Mouse (Mus musculus) stomach, embryonic 14.5 days (tissue): ENCODE measurements at regions not wholly inside any gene's neighbourhood (a gene's known extent, or its start where the extent isn't known, plus 50 kb on each side); places are given as distances from the start of the nearest gene placed in this dataset.

Source experiments
- ATAC-seq: fragments of 200-750 bp; cut with Nextera tagmentation; 2 replicates; pipeline ENCODE4 v1.8.0; 2017; ENCODE audit warnings: low read depth, moderate TSS enrichment; ENCODE audit not compliant: insufficient number of reproducible peaks, insufficient read depth, low FRiP score
- H3K27ac ChIP-seq: fragments of 300-500 bp; sonication (generic); 2 replicates; pipeline ENCODE4 v1.5.1; 2014; ENCODE audit warnings: mild to moderate bottlenecking, low read length, moderate library complexity, mixed read lengths
- H3K27me3 ChIP-seq: fragments of 300-500 bp; sonication (generic); 2 replicates; pipeline ENCODE4 v1.6.1; 2014; ENCODE audit warnings: low read length, control low read depth, mixed read lengths; ENCODE audit not compliant: control insufficient read depth, insufficient read depth
- H3K36me3 ChIP-seq: fragments of 300-500 bp; sonication (generic); 2 replicates; pipeline ENCODE4 v1.6.1; 2014; ENCODE audit warnings: mild to moderate bottlenecking, control low read depth, low read length, moderate library complexity, mixed read lengths; ENCODE audit not compliant: control insufficient read depth, insufficient read depth
- H3K4me1 ChIP-seq: fragments of 300-500 bp; sonication (generic); 2 replicates; pipeline ENCODE4 v1.6.1; 2014; ENCODE audit warnings: low read length, control low read depth, mixed read lengths; ENCODE audit not compliant: control insufficient read depth, insufficient read depth
- H3K4me2 ChIP-seq: fragments of 300-500 bp; sonication (generic); replicated peaks from 2 replicates; pipeline ENCODE4 v1.6.1; 2014; ENCODE audit warnings: low read depth, low read length, control low read depth
- H3K4me3 ChIP-seq: fragments of 300-500 bp; sonication (generic); 2 replicates; pipeline ENCODE4 v1.5.1; 2014; ENCODE audit warnings: low read depth, low read length, control low read depth
- H3K9ac ChIP-seq: fragments of 300-500 bp; sonication (generic); replicated peaks from 2 replicates; pipeline ENCODE4 v1.6.1; 2014; ENCODE audit warnings: low read depth, mild to moderate bottlenecking, control low read depth, low read length, moderate library complexity, mixed read lengths
- H3K9me3 ChIP-seq: fragments of 300-500 bp; sonication (generic); 2 replicates; pipeline ENCODE4 v1.6.1; 2016; ENCODE audit warnings: low read depth, low read length, control low read depth; ENCODE audit not compliant: control insufficient read depth
- WGBS: fragments of 180-500 bp; shearing (Covaris S2); extraction: QIAGEN DNeasy Blood & Tissue Kit; methylation state at CpG from one replicate; pipeline ENCODE4 v1.1.7; 2014; 5-methylcytosine and 5-hydroxymethylcytosine counted together

- no peak overlapping the region for H3K4me3 ChIP-seq
- ATAC-seq: no peak
- H3K9me3 ChIP-seq: no peaks in the 10 kb centered on the region
- H3K4me1 ChIP-seq: no peaks in the 10 kb centered on the region
- no peak overlapping the region for H3K27ac ChIP-seq
- no peaks in the 10 kb centered on the region for H3K36me3 ChIP-seq
- no peak overlapping the region for H3K9ac ChIP-seq
- H3K27me3 ChIP-seq: no peaks in the 10 kb centered on the region
- no peak overlapping the region for H3K4me2 ChIP-seq
- WGBS: 85% methylated on average over 6 of the region's 6 CpGs
These were observed 155.0 kb downstream of the Dhx15 start for GRCm38 (mm10) chr5:52035339-52035738.

GRCm38 (mm10) chr5:52027478-52027877 lies 162.8 kb downstream of the Dhx15 start:
- ATAC-seq: no peak
- Histone ChIP-seq H3K27ac (no peak overlapping the region), H3K4me2 (no peak overlapping the region), H3K27me3 (no peaks in the 10 kb centered on the region), H3K9ac (no peak overlapping the region), H3K4me3 (no peak overlapping the region), H3K36me3 (no peaks in the 10 kb centered on the region), H3K4me1 (no peaks in the 10 kb centered on the region), H3K9me3 (no peaks in the 10 kb centered on the region)
- WGBS: 87% methylated on average over 4 of the region's 4 CpGs

GRCm38 (mm10) chr5:52026148-52026547 lies 164.2 kb downstream of the Dhx15 start:
- no peak overlapping the region for H3K9ac ChIP-seq
- no peak overlapping the region for H3K4me2 ChIP-seq
- ATAC-seq: no peak
- H3K36me3 ChIP-seq: no peaks in the 10 kb centered on the region
- no peak overlapping the region for H3K4me3 ChIP-seq
- no peak overlapping the region for H3K27ac ChIP-seq
- H3K4me1 ChIP-seq: no peaks in the 10 kb centered on the region
- WGBS: 65% methylated on average over 3 of the region's 3 CpGs
- no peaks in the 10 kb centered on the region for H3K27me3 ChIP-seq
- no peaks in the 10 kb centered on the region for H3K9me3 ChIP-seq

- Histone ChIP-seq H3K36me3 (no peaks in the 10 kb centered on the region), H3K4me2 (no peak overlapping the region), H3K4me3 (no peak overlapping the region), H3K9me3 (no peaks in the 10 kb centered on the region), H3K9ac (no peak overlapping the region), H3K4me1 (no peaks in the 10 kb centered on the region), H3K27me3 (no peaks in the 10 kb centered on the region), H3K27ac (no peak overlapping the region)
- no peak for ATAC-seq
- 86% methylated on average over 9 of the region's 9 CpGs for WGBS
These were observed 167.1 kb downstream of the Dhx15 start for GRCm38 (mm10) chr5:52023212-52023611.

- ATAC-seq: no peak
- Histone ChIP-seq H3K27ac (no peak overlapping the region), H3K9ac (no peak overlapping the region), H3K4me2 (no peak overlapping the region), H3K4me1 (no peaks in the 10 kb centered on the region), H3K9me3 (no peaks in the 10 kb centered on the region), H3K36me3 (no peaks in the 10 kb centered on the region), H3K4me3 (no peak overlapping the region), H3K27me3 (no peaks in the 10 kb centered on the region)
- 83% methylated on average over 3 of the region's 3 CpGs for whole genome bisulfite sequencing
These were observed 173.3 kb downstream of the Dhx15 start for GRCm38 (mm10) chr5:52016992-52017391.

GRCm38 (mm10) chr5:52015786-52016185 lies 174.5 kb downstream of the Dhx15 start:
- H3K4me3 ChIP-seq: no peak overlapping the region
- H3K9me3 ChIP-seq: no peaks in the 10 kb centered on the region
- no peaks in the 10 kb centered on the region for H3K4me1 ChIP-seq
- H3K27me3 ChIP-seq: no peaks in the 10 kb centered on the region
- no peak overlapping the region for H3K27ac ChIP-seq
- 40% methylated on average over 6 of the region's 6 CpGs for WGBS
- H3K9ac ChIP-seq: no peak overlapping the region
- H3K4me2 ChIP-seq: no peak overlapping the region
- no peak for ATAC-seq
- no peaks in the 10 kb centered on the region for H3K36me3 ChIP-seq

GRCm38 (mm10) chr5:52010426-52010825 lies 179.9 kb downstream of the Dhx15 start:
- Histone ChIP-seq H3K4me2 (no peak overlapping the region), H3K9me3 (no peaks in the 10 kb centered on the region), H3K4me1 (no peaks in the 10 kb centered on the region), H3K36me3 (no peaks in the 10 kb centered on the region), H3K27ac (no peak overlapping the region), H3K27me3 (no peaks in the 10 kb centered on the region), H3K9ac (no peak overlapping the region), H3K4me3 (no peak overlapping the region)
- 89% methylated on average over 7 of the region's 7 CpGs for WGBS
- no peak for ATAC-seq

GRCm38 (mm10) chr5:52008942-52009341 lies 181.4 kb downstream of the Dhx15 start:
- WGBS: 82% methylated on average over 3 of the region's 3 CpGs
- no peak overlapping the region for H3K4me2 ChIP-seq
- no peak for ATAC-seq
- no peak overlapping the region for H3K4me3 ChIP-seq
- no peaks in the 10 kb centered on the region for H3K4me1 ChIP-seq
- no peaks in the 10 kb centered on the region for H3K36me3 ChIP-seq
- no peaks in the 10 kb centered on the region for H3K27me3 ChIP-seq
- no peak overlapping the region for H3K9ac ChIP-seq
- H3K9me3 ChIP-seq: no peaks in the 10 kb centered on the region
- no peak overlapping the region for H3K27ac ChIP-seq

GRCm38 (mm10) chr5:52006843-52007242 lies 183.5 kb downstream of the Dhx15 start:
- Histone ChIP-seq H3K27me3 (no peaks in the 10 kb centered on the region), H3K4me1 (no peaks in the 10 kb centered on the region), H3K4me2 (no peak overlapping the region), H3K9me3 (no peaks in the 10 kb centered on the region), H3K9ac (no peak overlapping the region), H3K27ac (no peak overlapping the region), H3K4me3 (no peak overlapping the region), H3K36me3 (no peaks in the 10 kb centered on the region)
- 78% methylated on average over 3 of the region's 3 CpGs for WGBS
- ATAC-seq: no peak
